Mouse (Mus musculus) embryonic fibroblast, embryonic 13.5 days (primary cell): ENCODE results near the gene Mettl8.

Experiments used
- CTCF ChIP-seq: IDR thresholded peaks from 2 replicates; pipeline ENCODE4 v1.5.1; 2011; ENCODE audit warnings: mild to moderate bottlenecking, control low read depth, low read length, moderate library complexity, borderline replicate concordance; ENCODE audit not compliant: insufficient read depth
- POLR2A ChIP-seq: IDR thresholded peaks from 2 replicates; pipeline ENCODE4 v1.6.1; 2011; ENCODE audit warnings: low read depth, mild to moderate bottlenecking, control low read depth, low read length, moderate library complexity

- no peak for TF ChIP-seq POLR2A
- no peak for TF ChIP-seq CTCF
Observed at GRCm38 (mm10) chr2:71090660-71091445, 35.5 kb upstream of the Mettl8 start.
